12 mouse cellular contexts compared by ENCODE assay signal in the genomic region with DNA sequence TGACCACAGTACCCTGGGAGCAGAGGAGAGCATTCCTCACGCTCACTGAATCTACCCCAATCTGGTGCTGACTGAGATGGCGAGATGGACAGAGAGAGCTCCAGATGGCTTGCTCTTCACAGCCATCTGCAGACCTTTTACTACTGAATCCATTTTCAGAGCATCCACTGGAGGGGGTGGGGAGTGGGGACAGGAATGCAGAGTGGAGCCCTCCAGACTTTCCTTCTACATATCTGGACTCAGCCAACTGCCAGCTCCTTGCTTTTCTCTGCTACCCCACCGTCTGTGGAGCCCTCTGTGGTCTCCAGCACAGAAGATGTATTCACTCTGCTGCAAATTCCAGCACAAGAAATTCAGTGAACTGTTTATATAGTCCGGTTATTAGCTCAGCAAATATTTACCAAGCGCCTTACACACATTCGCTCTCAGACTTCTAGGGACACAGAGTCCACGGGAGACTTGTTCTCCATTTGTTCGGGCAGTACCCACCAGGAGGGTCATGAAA. TPM values are rescaled to one million over a fixed set of nuclear protein-coding genes. Genes with fewer than 3 reads are reported as not detected.
DNase-seq lines count a peak whose midpoint lies in the region; ATAC-seq and TF ChIP-seq lines count a peak whose summit lies in the region.
"Had no signal": no experiment of that assay in that cellular context is flagged by ENCODE, and none has a peak within 500 bp of the region (broad histone marks: within the 10 kb centered on the region; RNA-seq: fewer than 3 reads in every experiment).

No protein-coding gene starts in this region.

- 84% methylated on average over 8 of the region's 8 CpGs for WGBS in heart, embryonic 10.5 days
- 86% methylated on average over 8 of the region's 8 CpGs for WGBS in midbrain, postnatal 0 days
- 78% methylated on average over 8 of the region's 8 CpGs for WGBS in midbrain, embryonic 16.5 days
- WGBS in intestine, postnatal 0 days, result 37% methylated on average over 8 of the region's 8 CpGs
- 85% methylated on average over 8 of the region's 8 CpGs for WGBS in kidney, embryonic 14.5 days
- 82% methylated on average over 8 of the region's 8 CpGs for WGBS in heart, embryonic 11.5 days (ENCODE audit: insufficient replicate concordance)

- ATAC-seq in midbrain, postnatal 0 days (ENCODE audit: low FRiP score), result no peak; the same call in 1 of the 2 replicates
- no peak for ATAC-seq in midbrain, embryonic 16.5 days
- 0 out of 2 replicates have a peak, but pooled peaks have one; percentile 13 for ATAC-seq in intestine, postnatal 0 days
- ATAC-seq in kidney, embryonic 14.5 days (ENCODE audit: low FRiP score, low TSS enrichment), result no peak
- ATAC-seq in heart, embryonic 11.5 days (replicated peaks; ENCODE audit: insufficient number of reproducible peaks, low FRiP score, low TSS enrichment), result no peak

- H3K27ac ChIP-seq in heart, embryonic 10.5 days, result peak overlapping the region; percentile 7; the same call in 1 of the 2 replicates
- H3K27ac ChIP-seq in midbrain, postnatal 0 days (ENCODE audit: low read depth, low read length), result no peak overlapping the region
- H3K27ac ChIP-seq in midbrain, embryonic 16.5 days (ENCODE audit: low read length), result no peak overlapping the region
- H3K27ac ChIP-seq in intestine, postnatal 0 days (ENCODE audit: low read depth, low read length), result no peak overlapping the region
- H3K27ac ChIP-seq in kidney, embryonic 14.5 days (ENCODE audit: low read depth, low read length), result no peak overlapping the region
- H3K27ac ChIP-seq in heart, embryonic 11.5 days (ENCODE audit: low read depth, low read length), result no peak overlapping the region

- no peak for DNase-seq in heart, embryonic 10.5 days (ENCODE audit: low spot score)
- DNase-seq in heart, adult 8-10 months (ENCODE audit: low spot score), result no peak
- peak; percentile 70 for DNase-seq in midbrain, postnatal 0 days (ENCODE audit: low spot score)
- DNase-seq in adrenal gland, postnatal 25 days, result no peak
- DNase-seq: kidney, postnatal 10 days; lung, postnatal 10 days had no signal

- H3K9me3 ChIP-seq in heart, embryonic 10.5 days, result no peaks in the 10 kb centered on the region
- H3K9me3 ChIP-seq in midbrain, postnatal 0 days (ENCODE audit: low read length), result no peaks in the 10 kb centered on the region
- H3K9me3 ChIP-seq in midbrain, embryonic 16.5 days (replicated peaks; ENCODE audit: control insufficient read depth, low read length, poor library complexity, severe bottlenecking), result no peaks in the 10 kb centered on the region
- no peaks in the 10 kb centered on the region for H3K9me3 ChIP-seq in intestine, postnatal 0 days (ENCODE audit: control insufficient read depth)
- no peaks in the 10 kb centered on the region for H3K9me3 ChIP-seq in kidney, embryonic 14.5 days (ENCODE audit: control insufficient read depth, low read length)
- no peaks in the 10 kb centered on the region for H3K9me3 ChIP-seq in heart, embryonic 11.5 days (replicated peaks; ENCODE audit: control insufficient read depth, low read length)
- H3K9me3 ChIP-seq: heart, embryonic 15.5 days had no signal

- 0 out of 2 replicates have a peak, but pooled peaks cover 3% of the 10 kb centered on the region for H3K4me1 ChIP-seq in heart, embryonic 10.5 days
- no peaks in the 10 kb centered on the region for H3K4me1 ChIP-seq in midbrain, postnatal 0 days (ENCODE audit: insufficient read depth, low read length)
- no peaks in the 10 kb centered on the region for H3K4me1 ChIP-seq in midbrain, embryonic 16.5 days (ENCODE audit: control insufficient read depth, insufficient read depth, low read length)
- H3K4me1 ChIP-seq in intestine, postnatal 0 days (replicated peaks; ENCODE audit: control insufficient read depth, insufficient read depth, low read length), result no peaks in the 10 kb centered on the region
- H3K4me1 ChIP-seq in kidney, embryonic 14.5 days (ENCODE audit: control insufficient read depth, insufficient read depth, low read length), result no peaks in the 10 kb centered on the region
- 0 out of 2 replicates have a peak, but pooled peaks cover 2% of the 10 kb centered on the region for H3K4me1 ChIP-seq in heart, embryonic 11.5 days (ENCODE audit: control insufficient read depth, insufficient read depth, low read length)
- H3K4me1 ChIP-seq: heart, embryonic 15.5 days had no signal

- no peak for TF ChIP-seq CTCF in midbrain, postnatal 0 days (IDR thresholded peaks at IDR 0.05)
- no peak for TF ChIP-seq CTCF in intestine, postnatal 0 days (IDR thresholded peaks at IDR 0.05; ENCODE audit: low read depth)

- H3K36me3 ChIP-seq in heart, embryonic 10.5 days, result peaks cover 54% of the 10 kb centered on the region
- peaks cover 8% of the 10 kb centered on the region for H3K36me3 ChIP-seq in midbrain, postnatal 0 days (ENCODE audit: insufficient read depth, low read length)
- H3K36me3 ChIP-seq in midbrain, embryonic 16.5 days (ENCODE audit: control insufficient read depth, insufficient read depth, low read length), result no peaks in the 10 kb centered on the region
- H3K36me3 ChIP-seq in intestine, postnatal 0 days (ENCODE audit: control insufficient read depth, insufficient read depth), result peaks cover 39% of the 10 kb centered on the region
- peaks cover 43% of the 10 kb centered on the region for H3K36me3 ChIP-seq in kidney, embryonic 14.5 days (ENCODE audit: control insufficient read depth, insufficient read depth, low read length)
- H3K36me3 ChIP-seq in heart, embryonic 11.5 days (ENCODE audit: control insufficient read depth, insufficient read depth, low read length), result peaks cover 3% of the 10 kb centered on the region

- no peak overlapping the region for H3K4me3 ChIP-seq in heart, embryonic 10.5 days
- H3K4me3 ChIP-seq in midbrain, postnatal 0 days (ENCODE audit: low read depth, low read length), result no peak overlapping the region
- H3K4me3 ChIP-seq in midbrain, embryonic 16.5 days (ENCODE audit: low read depth, low read length), result no peak overlapping the region
- H3K4me3 ChIP-seq in intestine, postnatal 0 days (ENCODE audit: low read depth, low read length), result no peak overlapping the region
- H3K4me3 ChIP-seq in kidney, embryonic 14.5 days (ENCODE audit: low read length), result no peak overlapping the region
- no peak overlapping the region for H3K4me3 ChIP-seq in heart, embryonic 11.5 days (ENCODE audit: low read depth, low read length)
- H3K4me3 ChIP-seq: heart, embryonic 15.5 days; myocyte had no signal

- no peak overlapping the region for H3K4me2 ChIP-seq in midbrain, postnatal 0 days (ENCODE audit: low read depth, low read length, poor library complexity, severe bottlenecking)
- H3K4me2 ChIP-seq in midbrain, embryonic 16.5 days (ENCODE audit: low read length), result no peak overlapping the region
- H3K4me2 ChIP-seq in intestine, postnatal 0 days (replicated peaks; ENCODE audit: low read depth), result no peak overlapping the region
- no peak overlapping the region for H3K4me2 ChIP-seq in kidney, embryonic 14.5 days (replicated peaks; ENCODE audit: low read depth, low read length)
- H3K4me2 ChIP-seq in heart, embryonic 11.5 days, result no peak overlapping the region
- H3K4me2 ChIP-seq: heart, embryonic 15.5 days had no signal

- no peaks in the 10 kb centered on the region for H3K27me3 ChIP-seq in heart, embryonic 10.5 days (ENCODE audit: insufficient read depth, poor library complexity, severe bottlenecking)
- no peaks in the 10 kb centered on the region for H3K27me3 ChIP-seq in midbrain, postnatal 0 days (ENCODE audit: insufficient read depth, low read length)
- no peaks in the 10 kb centered on the region for H3K27me3 ChIP-seq in midbrain, embryonic 16.5 days (ENCODE audit: control insufficient read depth, insufficient read depth, low read depth, low read length)
- no peaks in the 10 kb centered on the region for H3K27me3 ChIP-seq in intestine, postnatal 0 days (replicated peaks; ENCODE audit: control insufficient read depth, insufficient read depth, low read length)
- no peaks in the 10 kb centered on the region for H3K27me3 ChIP-seq in kidney, embryonic 14.5 days (ENCODE audit: control insufficient read depth, insufficient read depth, low read length)
- no peaks in the 10 kb centered on the region for H3K27me3 ChIP-seq in heart, embryonic 11.5 days (ENCODE audit: control insufficient read depth, insufficient read depth, low read length)
- H3K27me3 ChIP-seq: heart, embryonic 15.5 days had no signal

- no peak overlapping the region; the same call in 1 of the 2 replicates for H3K9ac ChIP-seq in midbrain, postnatal 0 days (replicated peaks; ENCODE audit: low read length, poor library complexity, severe bottlenecking)
- H3K9ac ChIP-seq in midbrain, embryonic 16.5 days (ENCODE audit: low read depth, low read length), result no peak overlapping the region
- no peak overlapping the region for H3K9ac ChIP-seq in intestine, postnatal 0 days (ENCODE audit: low read depth, low read length)
- no peak overlapping the region for H3K9ac ChIP-seq in kidney, embryonic 14.5 days (ENCODE audit: low read depth, low read length)
- H3K9ac ChIP-seq in heart, embryonic 11.5 days (ENCODE audit: low read depth, low read length), result no peak overlapping the region
- H3K9ac ChIP-seq: heart, embryonic 15.5 days had no signal

RNA-seq across cellular contexts. Expression of a gene that starts 32.3 kb away (rescaled TPM):
- 38.2 and 41.1 TPM in 2 replicates for polyA plus RNA-seq in heart, embryonic 10.5 days (2016; fragmentation: Nextera tagmentation; extraction: Ambion mirVana)
- 10 to 100 TPM in 2 of 4 experiments, 1 to 10 TPM in 2; 7.3 to 12.4 (median 9.5) TPM for total RNA-seq in heart, adult 8-10 months (2022)
- 37.4 and 50.3 TPM in 2 replicates for total RNA-seq in midbrain, postnatal 0 days (2014; rRNA removed)
- polyA plus RNA-seq in midbrain, postnatal 0 days (2015; fragmentation: Nextera tagmentation; extraction: Ambion mirVana), result 22.8 and 23.1 TPM in 2 replicates
- polyA plus RNA-seq in midbrain, embryonic 16.5 days (2015; fragmentation: Nextera tagmentation; extraction: Ambion mirVana), result 30.3 TPM in 2 replicates
- 10.2 and 11.2 TPM in 2 replicates for polyA plus RNA-seq in intestine, postnatal 0 days (2015; fragmentation: Nextera tagmentation; extraction: Ambion mirVana)
- 25.9 and 28.9 TPM in 2 replicates for total RNA-seq in adrenal gland, postnatal 25 days (2021)
- 35.2 and 56.8 TPM in 2 replicates for polyA plus RNA-seq in kidney, embryonic 14.5 days (2014; fragmentation: Nextera tagmentation; extraction: Ambion mirVana)
- 29.3 and 30.9 TPM in 2 replicates for polyA plus RNA-seq in heart, embryonic 11.5 days (2014; fragmentation: Nextera tagmentation; extraction: Ambion mirVana)

RNA-seq across cellular contexts. Expression of a gene that starts 32.4 kb away (rescaled TPM):
- 0.16 TPM in 1 of 2 replicates, not detected in the other for polyA plus RNA-seq in heart, embryonic 10.5 days (2016; fragmentation: Nextera tagmentation; extraction: Ambion mirVana)
- total RNA-seq in heart, adult 8-10 months (2022), result under 1 TPM in 1 of 4 experiments, not detected in 3; 0.40 TPM
- 0.28 TPM in 1 of 2 replicates, not detected in the other for total RNA-seq in midbrain, postnatal 0 days (2014; rRNA removed)
- 0.15 and 0.19 TPM in 2 replicates for polyA plus RNA-seq in midbrain, postnatal 0 days (2015; fragmentation: Nextera tagmentation; extraction: Ambion mirVana)
- polyA plus RNA-seq in midbrain, embryonic 16.5 days (2015; fragmentation: Nextera tagmentation; extraction: Ambion mirVana), result 0.14 TPM in 1 of 2 replicates, not detected in the other
- not detected in 2 replicates for polyA plus RNA-seq in intestine, postnatal 0 days (2015; fragmentation: Nextera tagmentation; extraction: Ambion mirVana)
- 0.55 TPM in 1 of 2 replicates, not detected in the other for total RNA-seq in adrenal gland, postnatal 25 days (2021)
- polyA plus RNA-seq in kidney, embryonic 14.5 days (2014; fragmentation: Nextera tagmentation; extraction: Ambion mirVana), result 0.51 TPM in 1 of 2 replicates, not detected in the other
- 0.62 TPM in 1 of 2 replicates, not detected in the other for polyA plus RNA-seq in heart, embryonic 11.5 days (2014; fragmentation: Nextera tagmentation; extraction: Ambion mirVana)
